Mouse (Mus musculus) liver, adult 2 months (tissue): ENCODE measurements around the gene Eif4ebp2.

Source experiments
- CTCF ChIP-seq: fragments of 200-500 bp; IDR thresholded peaks from 2 replicates; pipeline ENCODE4 v1.5.1; 2011; ENCODE audit warnings: low read depth, low read length, control low read depth
- POLR2A ChIP-seq: fragments of 200-500 bp; IDR thresholded peaks from 2 replicates; pipeline ENCODE4 v1.6.1; 2011; ENCODE audit warnings: low read length, control low read depth; ENCODE audit not compliant: insufficient read depth; ENCODE audit errors: extremely low read depth

GRCm38 (mm10) chr10:61417046-61417445, 35.4 kb downstream of the Eif4ebp2 start:
- no peak for TF ChIP-seq CTCF
- no peak for TF ChIP-seq POLR2A
